Mouse (Mus musculus): Measurements from ENCODE around the gene Ints6.
"Not testable (repeated sequence)": the region's sequence is repeated elsewhere in the genome, so short reads cannot be mapped to it uniquely, and the experiment has no call there.

Ints6 gene

DNA sequence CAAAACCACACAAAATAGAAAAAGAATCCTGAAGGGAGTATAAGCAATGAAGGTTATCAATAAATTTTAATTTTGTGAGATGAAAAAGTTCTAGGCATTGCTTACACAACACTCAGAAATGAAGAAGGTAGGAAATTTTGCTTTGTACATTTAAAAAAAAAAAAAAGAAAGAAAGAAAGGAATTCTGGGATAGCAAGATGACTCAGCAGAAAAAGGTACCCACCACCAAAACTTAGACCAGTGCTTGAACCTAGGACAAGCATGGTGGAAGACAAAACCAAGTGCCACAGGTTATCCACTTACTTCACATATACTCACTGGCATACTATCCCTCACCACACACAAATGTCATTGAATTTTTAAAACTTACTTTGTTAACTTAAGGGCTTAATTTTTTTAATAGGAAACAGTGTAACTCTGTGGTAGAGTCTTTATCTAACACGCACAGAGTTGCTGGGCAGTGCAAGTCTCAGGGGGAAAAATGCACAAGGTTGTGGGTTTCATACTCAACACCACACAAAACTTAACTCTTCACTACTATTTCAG lies 5.8 kb downstream of the Ints6 start:
- DNase-seq (ENCODE audit: low spot score in 2 of 2) = no peak

DNA sequence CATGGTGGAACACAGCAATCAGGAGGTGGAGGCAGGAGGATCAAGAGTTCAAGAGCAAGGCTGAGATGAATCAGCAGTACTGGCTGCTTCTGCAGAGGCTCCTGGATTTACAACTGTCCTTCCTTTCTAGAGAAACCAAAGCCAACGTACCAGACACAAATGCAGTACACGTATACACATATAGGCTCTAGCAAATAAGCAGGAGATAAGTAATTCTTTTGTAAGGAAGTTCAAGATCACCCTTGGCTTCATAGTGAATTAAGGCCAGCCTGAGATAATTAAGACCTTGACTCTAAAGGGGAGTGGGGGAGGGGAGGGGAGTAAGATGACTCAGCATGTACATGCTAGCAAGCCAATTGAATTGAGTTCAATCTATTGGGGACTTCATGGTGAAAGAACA lies 9.5 kb downstream of the Ints6 start:
- no peak for DNase-seq (ENCODE audit: low spot score in 2 of 2)

DNA sequence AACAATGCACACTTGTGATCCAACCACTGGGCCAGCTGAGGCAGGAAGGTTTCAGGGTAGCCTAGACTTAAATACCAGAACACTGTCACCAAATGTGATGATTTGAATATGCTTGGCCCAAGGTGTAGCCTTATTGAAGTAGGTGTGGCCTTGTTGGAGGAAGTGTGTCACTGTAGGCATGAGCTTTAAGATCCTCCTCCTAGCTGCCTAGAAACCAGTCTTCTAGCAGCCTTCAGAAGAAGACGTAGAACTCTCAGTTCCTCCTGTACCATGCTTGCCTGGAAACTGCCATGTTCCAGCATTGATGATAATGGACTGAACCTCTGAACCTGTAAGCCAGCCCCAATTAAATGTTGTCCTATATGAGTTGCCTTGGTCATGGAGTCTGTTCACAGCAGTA lies 25.3 kb downstream of the Ints6 start:
- no peak for DNase-seq (ENCODE audit: low spot score in 2 of 2)

DNA sequence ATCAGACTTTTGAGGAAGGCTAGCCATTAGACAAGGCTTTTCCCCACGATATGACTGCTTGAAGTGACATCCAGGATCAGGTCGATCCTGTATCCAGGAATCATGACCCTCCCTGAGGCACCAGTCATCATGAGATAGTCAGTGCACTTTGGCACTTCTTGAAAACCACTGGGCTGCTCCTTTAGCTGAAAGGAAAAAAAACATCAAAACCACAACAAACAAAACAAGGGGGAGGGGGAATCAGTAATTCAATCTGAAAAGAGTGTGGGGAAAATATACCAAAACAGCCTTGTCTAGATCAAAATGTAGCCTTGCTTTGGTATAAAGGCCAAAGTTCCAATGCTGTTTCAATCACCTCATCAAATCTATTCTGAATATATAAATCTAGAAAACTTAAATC lies 27.3 kb downstream of the Ints6 start:
- no peak for DNase-seq (ENCODE audit: low spot score in 2 of 2)

DNA sequence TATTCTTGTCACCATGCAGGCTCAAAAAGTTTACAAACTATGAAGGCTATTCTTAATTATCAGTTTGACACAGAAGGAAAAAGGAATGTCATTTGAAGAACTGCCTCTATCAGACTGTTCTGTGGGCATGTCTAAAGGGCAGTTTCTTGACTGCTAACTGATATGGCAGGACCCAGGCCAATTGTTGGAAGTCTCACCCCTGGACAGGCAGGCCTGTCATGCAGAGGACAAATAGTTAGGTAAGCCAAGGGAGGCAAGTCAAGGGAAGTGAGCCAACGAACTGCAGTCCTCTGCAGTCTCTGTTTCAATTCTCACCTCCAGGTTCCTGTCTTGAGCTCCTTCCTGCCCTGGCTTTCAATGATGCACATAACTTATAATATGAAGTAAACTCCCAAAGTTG lies 29.1 kb downstream of the Ints6 start:
- DNase-seq (ENCODE audit: low spot score in 2 of 2) = no peak

DNA sequence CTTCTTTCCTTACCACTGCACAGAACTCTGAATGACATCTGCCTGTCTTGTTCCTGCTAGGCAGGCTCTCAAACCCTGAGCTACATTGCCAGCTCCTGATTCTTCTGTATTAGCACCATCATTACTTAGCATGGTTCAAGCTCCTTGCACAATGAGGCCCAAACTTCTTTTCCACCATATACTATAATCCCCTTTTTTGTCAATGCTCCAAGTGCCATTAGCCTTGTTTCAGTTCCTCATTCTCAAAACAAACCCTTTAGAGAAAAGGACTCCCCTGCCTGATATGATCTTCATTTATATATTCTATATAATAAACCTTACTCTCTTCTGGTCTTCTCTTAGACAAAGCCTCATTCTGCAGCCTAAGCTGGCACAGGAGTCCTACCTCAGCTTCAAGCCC lies 36.4 kb downstream of the Ints6 start:
- no peak for DNase-seq (ENCODE audit: low spot score in 2 of 2)

DNA sequence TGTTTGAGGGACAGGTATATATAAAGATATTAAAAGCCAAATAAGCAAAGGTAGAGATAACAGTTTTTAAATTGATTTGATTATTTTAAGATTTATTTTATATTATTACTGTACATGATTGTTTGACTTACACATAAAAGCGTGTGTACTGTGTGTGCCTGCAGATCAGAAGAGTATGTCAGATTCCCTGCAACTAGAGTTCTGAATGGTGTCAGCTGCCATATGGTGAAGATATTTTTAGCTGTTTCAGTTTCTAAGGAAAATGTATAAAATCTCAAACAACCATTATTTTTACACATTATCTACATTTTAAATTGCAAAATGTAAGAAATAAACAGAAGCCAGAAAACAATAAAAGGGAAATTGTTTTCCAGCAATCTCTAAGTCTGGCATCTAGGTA lies 39.3 kb downstream of the Ints6 start:
- DNase-seq (ENCODE audit: low spot score in 2 of 2) = no peak

DNA sequence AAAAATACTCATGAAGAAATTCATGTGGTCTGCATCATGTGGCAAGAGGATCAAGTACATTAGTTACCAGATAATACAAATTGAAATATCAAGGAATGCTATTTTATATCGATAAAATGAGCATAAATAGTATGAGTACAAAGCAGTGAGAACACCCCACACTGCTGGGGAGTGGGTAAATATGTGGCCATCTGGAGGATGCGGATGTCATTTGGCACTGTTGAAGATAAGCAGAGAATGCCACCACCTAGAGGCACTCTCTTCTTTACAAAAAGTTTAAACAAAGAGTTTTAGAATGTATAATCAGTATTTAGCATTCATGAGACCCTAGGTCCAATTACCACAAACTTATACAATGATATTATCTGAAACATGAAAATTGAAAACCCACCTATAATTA lies 42.8 kb downstream of the Ints6 start:
- no peak for DNase-seq (ENCODE audit: low spot score in 2 of 2)

DNA sequence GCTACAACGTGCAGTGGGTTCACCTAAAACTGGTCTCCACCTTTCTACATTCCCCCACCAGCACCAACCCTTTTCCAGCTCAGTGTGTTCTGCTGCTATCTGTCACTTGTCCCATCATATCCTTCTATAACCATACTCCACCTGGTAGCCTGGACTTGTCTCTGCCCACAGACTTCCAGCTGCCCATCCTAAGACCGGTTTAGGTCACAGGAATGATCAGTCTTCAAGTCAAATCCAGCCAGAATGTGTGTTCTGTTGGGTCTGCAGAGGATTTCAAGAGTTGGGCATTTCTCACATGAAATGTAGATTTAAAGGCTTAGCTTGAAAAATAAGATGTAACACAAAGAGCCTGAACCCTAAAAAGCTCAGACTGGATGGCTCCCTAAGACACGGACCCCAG lies 87.3 kb downstream of the Ints6 start:
- DNase-seq (ENCODE audit: low spot score in 2 of 2) = no peak

DNA sequence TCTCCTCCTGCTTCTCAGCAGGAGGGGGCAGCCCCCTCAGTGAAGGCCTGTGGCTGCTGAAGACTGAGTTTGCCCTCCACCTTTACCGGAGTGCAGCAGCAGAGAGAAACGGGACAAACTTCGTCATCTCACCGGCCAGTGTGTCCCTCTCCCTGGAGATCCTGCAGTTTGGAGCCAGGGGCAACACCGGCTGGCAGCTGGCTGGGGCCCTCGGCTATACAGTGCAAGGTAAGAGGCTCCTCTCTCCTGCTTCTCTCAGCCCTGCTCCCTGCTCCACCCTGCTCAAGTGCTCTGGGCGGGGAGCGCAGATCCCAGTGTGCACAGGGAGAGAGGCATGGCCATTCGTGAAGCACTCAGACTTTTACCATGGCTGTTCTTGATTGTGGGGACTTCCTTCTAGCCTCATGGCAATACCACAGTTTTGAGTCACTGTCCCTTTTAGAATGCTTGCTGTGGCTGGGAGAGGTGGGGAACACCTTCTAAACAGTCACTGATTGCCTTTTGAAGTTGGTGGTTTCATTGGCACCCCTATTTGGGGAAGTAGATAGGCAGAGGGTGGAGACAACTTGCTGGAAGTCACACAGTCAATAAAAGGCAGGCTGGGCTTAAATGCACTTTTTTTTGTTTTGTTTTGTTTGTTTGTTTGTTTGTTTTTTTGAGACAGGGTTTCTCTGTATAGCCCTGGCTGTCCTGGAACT lies 95.8 kb downstream of the Ints6 start:
- DNase-seq (ENCODE audit: low spot score in 2 of 2) = no peak

DNA sequence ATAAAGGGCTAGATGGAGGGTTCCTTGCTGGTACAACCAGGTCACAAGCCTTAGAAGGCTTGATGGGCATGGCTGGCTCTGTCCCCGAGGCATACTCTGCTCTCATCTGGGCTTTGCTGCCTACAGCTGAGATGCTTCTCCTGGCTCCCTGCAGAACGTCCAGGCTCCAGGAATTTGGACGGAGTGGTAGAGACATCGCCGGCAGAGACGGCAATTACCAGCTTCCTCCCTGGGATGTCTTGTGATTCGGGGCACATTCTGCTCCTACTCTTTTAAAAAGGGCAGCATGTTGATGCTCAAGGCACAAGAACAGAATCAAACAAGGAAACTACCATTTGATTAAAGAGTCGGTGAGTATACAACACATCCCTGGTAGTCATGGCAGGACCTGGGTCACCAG lies 97.6 kb downstream of the Ints6 start, which contains the start of gene Serpine3:
Gene Serpine3, plus strand, starts transcription at position 301 of the 400 bp plus-strand sequence.
- no peak for DNase-seq (ENCODE audit: low spot score in 2 of 2)

DNA sequence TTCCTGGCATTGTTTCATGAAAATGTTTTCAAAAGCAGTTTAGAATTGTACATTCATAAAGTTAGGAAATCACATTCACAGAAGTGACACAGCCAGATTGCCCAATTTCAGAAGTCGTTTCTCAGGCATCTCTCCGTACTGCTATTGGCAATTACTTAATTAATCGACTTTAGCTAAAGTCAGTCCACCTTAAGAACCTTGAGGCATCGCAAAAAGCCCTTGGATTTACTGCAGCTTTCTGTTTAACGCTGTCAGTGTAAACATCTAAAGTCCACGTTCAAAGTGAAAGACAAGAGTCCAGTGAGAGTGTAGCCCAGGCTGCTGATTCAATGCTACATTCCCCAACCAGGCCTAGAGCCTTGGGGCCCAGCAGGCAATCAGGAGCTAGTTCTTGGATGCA lies 98.6 kb downstream of the Ints6 start:
- no peak for DNase-seq (ENCODE audit: low spot score in 2 of 2)

DNA sequence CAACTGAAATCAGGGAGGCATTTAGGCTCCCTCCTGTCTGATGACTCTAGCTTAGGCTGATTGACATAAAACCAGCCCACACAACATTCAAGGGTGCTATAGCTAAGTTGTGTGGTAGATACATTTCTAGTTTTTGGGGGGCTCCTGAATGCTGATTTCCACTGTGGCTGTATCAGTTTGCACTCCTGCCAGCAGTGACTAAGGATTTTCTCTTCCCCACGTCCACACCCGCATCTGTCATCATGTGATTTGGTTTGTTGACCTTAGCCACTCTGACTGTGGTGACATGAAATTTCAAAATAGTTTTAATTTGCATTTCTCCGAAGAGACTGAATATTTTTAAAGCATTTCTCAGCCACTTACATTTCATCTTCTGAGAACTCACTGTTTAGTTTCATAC lies 103.5 kb downstream of the Ints6 start:
- no peak for DNase-seq (ENCODE audit: low spot score in 2 of 2)

DNA sequence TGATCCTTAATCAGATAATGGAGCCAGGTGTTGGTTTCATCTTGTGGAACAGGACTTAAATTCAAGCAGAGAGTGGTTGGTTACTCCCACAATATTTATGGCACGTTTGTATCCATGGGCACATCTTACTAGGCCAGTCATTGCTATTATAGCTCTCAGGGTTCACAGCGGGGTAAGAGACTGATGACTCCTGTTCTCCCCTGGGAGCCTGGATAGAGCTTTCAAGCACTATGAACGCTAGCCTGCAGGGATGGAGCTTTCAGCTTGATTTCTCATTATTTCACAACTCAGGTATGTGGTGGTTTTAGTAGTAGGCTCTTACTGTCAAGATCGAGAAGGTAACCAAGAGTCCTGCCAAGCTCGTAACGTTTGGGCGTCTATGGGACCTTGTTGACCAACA lies 105.0 kb downstream of the Ints6 start:
- no peak for DNase-seq (ENCODE audit: low spot score in 2 of 2)

DNA sequence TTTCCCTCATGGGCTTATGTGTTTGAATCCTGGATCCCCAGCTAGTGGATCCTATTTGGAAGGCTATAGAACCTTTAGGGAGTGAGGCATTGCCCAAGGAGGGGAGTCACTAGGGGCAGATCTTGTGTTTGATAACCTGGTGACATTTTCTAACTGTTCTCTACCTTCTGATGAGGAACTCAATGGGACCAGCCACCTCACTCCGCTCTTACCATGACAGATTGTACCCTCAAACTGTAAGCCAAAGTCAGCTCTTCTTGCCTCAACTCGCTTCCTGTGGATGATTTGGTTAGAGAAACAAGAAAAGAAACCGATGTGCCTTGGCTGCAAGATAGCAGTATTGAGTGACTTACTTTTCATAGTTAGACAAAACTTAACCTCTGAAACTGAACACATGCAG lies 109.2 kb downstream of the Ints6 start:
- DNase-seq (ENCODE audit: low spot score in 2 of 2) = no peak

DNA sequence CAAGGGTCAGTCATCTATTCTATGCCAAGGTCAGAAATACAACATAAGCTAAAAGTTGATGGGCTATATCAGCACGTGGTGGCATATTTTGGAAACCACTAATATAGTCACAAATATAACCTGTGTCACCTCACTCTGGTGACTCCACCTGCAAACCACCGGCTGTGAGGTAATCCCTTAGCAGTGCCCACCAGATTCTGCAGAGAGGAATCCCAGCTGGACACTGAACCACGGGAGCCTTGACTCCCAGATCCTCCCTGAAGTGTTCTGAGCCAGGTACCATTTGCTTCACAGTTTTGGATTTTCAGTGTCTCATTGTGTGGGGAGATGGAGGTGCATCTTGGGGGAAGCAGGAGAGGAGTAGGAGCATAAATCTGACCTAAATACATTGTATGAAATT lies 110.6 kb downstream of the Ints6 start:
- DNase-seq (ENCODE audit: low spot score in 2 of 2) = no peak

DNA sequence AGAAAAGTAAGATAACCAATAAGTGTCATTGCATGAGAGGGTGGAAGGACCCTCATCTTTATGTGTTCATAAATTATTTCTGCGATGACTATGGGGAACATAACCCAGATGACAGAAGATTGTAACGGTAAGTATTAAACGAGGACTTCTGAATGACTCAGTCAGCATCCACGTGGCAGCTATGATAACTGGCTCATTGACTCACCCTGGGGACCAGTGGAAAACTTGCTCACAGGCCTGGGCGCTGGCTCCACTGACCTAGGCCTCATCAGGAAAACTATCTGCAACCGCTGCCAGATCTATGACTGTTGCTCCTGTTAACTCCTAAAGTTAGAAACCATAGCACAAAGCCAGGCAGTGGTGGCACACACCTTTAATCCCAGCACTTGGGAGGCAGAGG lies 112.6 kb downstream of the Ints6 start:
- no peak for DNase-seq (ENCODE audit: low spot score in 2 of 2)

DNA sequence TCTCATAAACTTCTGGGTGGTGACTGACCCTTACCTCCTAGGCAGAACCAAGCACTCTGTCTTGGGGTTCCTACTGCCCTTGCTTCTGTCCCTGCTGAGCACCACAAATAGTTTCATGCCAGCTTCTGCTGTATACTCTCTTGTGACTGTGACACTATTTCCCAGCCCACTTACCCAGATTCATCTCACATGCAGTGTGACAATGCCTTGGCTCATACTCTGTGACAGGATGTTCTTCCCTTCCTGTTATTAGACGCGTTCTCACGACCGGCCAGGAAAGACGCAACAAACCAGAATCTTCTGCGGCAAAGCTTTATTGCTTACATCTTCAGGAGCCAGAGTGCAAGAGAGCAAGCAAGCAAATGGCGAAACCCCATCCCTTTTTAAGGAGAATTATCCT lies 118.6 kb downstream of the Ints6 start:
- not testable (repeated sequence) for DNase-seq (ENCODE audit: low spot score in 2 of 2)

DNA sequence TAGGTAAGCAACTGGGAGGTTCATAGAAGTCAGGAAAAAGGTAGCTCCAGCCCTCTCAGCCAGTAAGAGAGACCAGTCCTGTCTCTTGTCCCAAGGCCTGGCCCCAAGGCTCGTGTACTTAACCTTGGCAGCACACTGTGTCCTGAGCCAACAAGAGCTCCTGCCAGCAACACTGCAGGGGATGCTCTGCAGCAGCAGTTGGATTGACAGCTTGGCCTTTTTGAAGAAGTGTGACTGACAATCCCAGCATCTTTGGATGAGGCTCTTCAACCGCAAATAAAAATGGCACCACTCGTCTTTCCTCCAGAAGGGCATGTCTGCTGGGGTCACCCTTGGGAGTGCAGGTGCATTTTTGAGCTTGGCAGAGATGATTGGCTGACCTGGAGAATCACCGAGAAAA lies 120.6 kb downstream of the Ints6 start:
- no peak for DNase-seq (ENCODE audit: low spot score in 2 of 2)

DNA sequence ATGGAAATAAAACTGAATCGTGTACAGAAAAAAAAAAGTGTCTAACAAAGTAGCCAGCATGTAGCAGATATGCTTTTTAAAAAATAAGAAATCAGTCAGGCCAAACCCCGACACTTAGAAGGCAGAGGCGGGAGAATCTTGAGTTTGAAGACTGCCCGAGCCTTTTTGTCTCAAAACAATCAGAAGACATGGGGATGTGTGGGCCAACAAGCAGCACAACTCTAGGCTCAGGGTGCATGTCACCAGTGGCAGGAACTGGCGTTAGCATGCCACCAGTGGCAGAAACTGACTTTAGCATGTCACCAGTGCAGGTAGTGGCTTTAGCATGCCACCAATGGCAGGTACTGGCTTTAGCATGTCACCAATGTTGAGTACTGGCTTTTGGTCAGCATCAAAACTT lies 121.4 kb downstream of the Ints6 start:
- DNase-seq (ENCODE audit: low spot score in 2 of 2) = no peak

DNA sequence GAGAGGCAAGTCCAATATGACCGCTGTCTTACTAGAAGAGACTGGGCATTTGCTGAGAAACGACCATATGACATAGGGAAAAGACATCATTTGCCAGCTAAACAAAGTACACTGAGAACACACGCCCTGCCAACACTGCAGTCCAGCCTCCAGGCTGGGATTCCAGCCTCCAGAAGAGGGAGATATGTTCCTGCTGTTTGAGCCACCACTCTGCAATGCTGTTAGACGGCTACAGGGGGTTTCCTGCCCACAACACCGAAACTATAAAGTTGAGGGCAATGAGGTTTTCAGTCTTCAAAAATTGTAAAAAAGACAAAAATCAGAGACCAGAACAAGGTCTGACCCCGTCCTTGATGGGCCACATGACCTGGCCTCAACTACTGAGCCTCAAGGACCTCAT lies 121.9 kb downstream of the Ints6 start:
- DNase-seq (ENCODE audit: low spot score in 2 of 2) = no peak

DNA sequence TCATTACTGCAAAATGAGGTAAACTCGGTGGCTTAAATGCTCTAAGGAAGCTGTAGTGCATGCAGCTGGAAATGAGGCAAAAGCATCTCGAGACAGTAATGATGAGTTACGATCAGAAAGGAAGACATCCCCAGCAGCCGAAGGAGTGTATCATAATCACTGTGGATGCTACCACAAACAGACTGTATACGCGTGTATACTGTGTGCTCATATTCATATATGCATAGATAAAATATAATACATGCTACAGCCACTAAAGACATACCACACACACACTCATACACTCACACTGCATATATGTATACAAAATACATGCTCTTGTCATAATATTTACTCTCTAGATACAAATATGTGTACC lies 122.6 kb downstream of the Ints6 start:
- DNase-seq (ENCODE audit: low spot score in 2 of 2) = no peak

DNA sequence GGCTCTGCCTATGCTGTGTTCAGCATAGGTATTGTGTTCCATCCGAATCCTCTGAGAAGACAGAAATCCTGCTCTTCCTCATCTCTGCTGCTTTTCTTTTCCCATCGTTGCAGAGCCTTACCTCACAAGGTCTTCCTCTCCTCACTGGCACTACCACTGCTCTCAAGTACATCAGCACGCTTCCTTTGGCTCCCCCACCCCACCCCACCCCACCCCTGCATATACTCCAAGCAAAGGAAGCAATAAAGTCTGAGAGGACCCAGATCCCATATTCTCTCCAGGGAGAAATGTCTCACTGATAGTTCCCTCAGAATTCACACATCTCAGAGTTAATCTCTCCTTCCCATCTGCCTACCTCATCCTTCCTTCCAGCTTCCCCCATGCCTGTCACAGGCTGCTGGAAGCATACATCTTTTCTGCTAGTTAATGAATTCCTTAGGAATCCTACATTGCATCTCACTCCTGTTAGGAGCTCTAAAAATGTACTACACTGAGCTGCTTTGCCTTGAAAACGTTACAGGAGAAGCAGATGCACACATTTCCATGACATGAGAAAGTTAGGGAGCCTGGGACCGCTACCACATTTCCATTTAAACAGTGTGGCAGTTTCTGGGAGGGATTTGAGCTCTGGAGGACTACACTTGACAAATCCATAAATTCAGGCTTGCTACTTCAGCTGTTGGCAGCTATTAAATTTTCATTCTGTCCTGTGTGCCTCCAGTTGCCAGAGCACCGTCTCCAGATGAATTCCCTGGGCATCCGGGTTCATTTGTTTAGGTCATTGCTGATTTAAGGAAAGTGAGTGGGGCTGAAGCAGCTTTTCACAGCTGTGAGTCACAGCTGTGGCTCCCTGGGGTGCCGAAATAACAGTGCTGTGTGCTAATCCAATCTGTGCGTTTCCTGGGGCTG lies 123.3 kb downstream of the Ints6 start:
- DNase-seq (ENCODE audit: low spot score in 2 of 2) = no peak
